Mouse (Mus musculus) neural tube, embryonic 11.5 days (tissue): Measurements from ENCODE around the gene Tmsb15b1. TPM values are rescaled to one million over a fixed set of nuclear protein-coding genes. Genes with fewer than 3 reads are reported as not detected.
"Not testable (repeated sequence)": the region's sequence is repeated elsewhere in the genome, so short reads cannot be mapped to it uniquely, and the experiment has no call there.

Experiments
- ATAC-seq: fragments of 200-750 bp; cut with Nextera tagmentation; 2 replicates; pipeline ENCODE4 v1.8.0; 2017; ENCODE audit warnings: moderate number of reproducible peaks, mild to moderate bottlenecking, moderate TSS enrichment, moderate library complexity; ENCODE audit not compliant: insufficient read depth, low FRiP score, low TSS enrichment
- DNase-seq: peaks from one replicate; pipeline ENCODE4 v3.0.0-alpha.2; 2015; ENCODE audit warnings: low spot score
- H3K27ac ChIP-seq: fragments of 300-500 bp; sonication (generic); 2 replicates; pipeline ENCODE4 v1.5.1; 2014; ENCODE audit warnings: low read depth, mild to moderate bottlenecking, low read length
- H3K27me3 ChIP-seq: fragments of 300-500 bp; sonication (generic); 2 replicates; pipeline ENCODE4 v1.6.1; 2014; ENCODE audit warnings: mild to moderate bottlenecking, low read length, mixed read lengths; ENCODE audit not compliant: control insufficient read depth, insufficient read depth
- H3K36me3 ChIP-seq: fragments of 300-500 bp; sonication (generic); 2 replicates; pipeline ENCODE4 v1.6.1; 2014; ENCODE audit warnings: mild to moderate bottlenecking, low read length, moderate library complexity, mixed read lengths; ENCODE audit not compliant: control insufficient read depth, insufficient read depth
- H3K4me1 ChIP-seq: fragments of 300-500 bp; sonication (generic); 2 replicates; pipeline ENCODE4 v1.6.1; 2014; ENCODE audit warnings: low read length, mixed read lengths; ENCODE audit not compliant: control insufficient read depth, insufficient read depth
- H3K4me2 ChIP-seq: fragments of 300-500 bp; sonication (generic); 2 replicates; pipeline ENCODE4 v1.6.1; 2014; ENCODE audit warnings: low read depth, mild to moderate bottlenecking, moderate library complexity
- H3K4me3 ChIP-seq: fragments of 300-500 bp; sonication (generic); 2 replicates; pipeline ENCODE4 v1.5.1; 2014; ENCODE audit warnings: low read depth, low read length
- H3K9ac ChIP-seq: fragments of 300-500 bp; sonication (generic); 2 replicates; pipeline ENCODE4 v1.6.1; 2014; ENCODE audit warnings: mild to moderate bottlenecking, low read length
- H3K9me3 ChIP-seq: fragments of 300-500 bp; sonication (generic); 2 replicates; pipeline ENCODE4 v1.6.1; 2016; ENCODE audit warnings: low read length; ENCODE audit not compliant: control insufficient read depth
- WGBS: fragments of 180-500 bp; shearing (Covaris S2); extraction: QIAGEN DNeasy Blood & Tissue Kit; methylation state at CpG from one replicate; pipeline ENCODE4 v1.1.7; 2014; 5-methylcytosine and 5-hydroxymethylcytosine counted together
- polyA plus RNA-seq: library from polyadenylated mRNA; unstranded; fragments of >200 nt; fragmentation: Nextera tagmentation; extraction: Ambion mirVana; gene quantifications from 2 replicates; pipeline ENCODE4 v1.2.1, GENCODE M21; 2014

Gene Tmsb15b1
- polyA plus RNA-seq, 1 experiment from 2014 or later = 22.2 TPM

DNA sequence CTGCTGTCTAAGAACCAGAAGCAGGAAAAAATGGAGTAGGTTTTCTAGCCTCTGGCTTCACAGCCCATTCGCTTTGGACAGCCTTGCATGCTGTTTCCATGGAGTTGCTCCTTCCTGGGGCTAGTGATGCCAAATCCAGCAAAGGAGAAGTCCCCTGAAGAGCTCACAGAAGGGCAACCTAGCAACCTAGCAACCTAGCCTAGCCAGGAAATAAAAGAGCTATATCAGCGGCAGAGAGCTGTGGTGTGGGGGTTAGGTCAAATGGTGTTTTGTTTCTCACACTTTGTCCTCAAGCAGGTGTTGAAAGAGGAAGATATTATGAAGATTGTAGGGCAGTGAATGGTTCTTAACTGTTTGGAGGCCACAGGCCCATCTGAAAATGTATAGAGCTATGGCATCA, 14.6 kb upstream of the Tmsb15b1 start:
- H3K4me3 ChIP-seq = no peak overlapping the region
- H3K36me3 ChIP-seq = no peaks in the 10 kb centered on the region
- no peaks in the 10 kb centered on the region for H3K4me1 ChIP-seq
- no peak overlapping the region for H3K4me2 ChIP-seq
- 0 out of 2 replicates have a peak, but pooled peaks cover 2% of the 10 kb centered on the region for H3K27me3 ChIP-seq
- ATAC-seq (no peak), DNase-seq (no peak)
- H3K9ac ChIP-seq = no peak overlapping the region
- no peak overlapping the region for H3K27ac ChIP-seq
- no peaks in the 10 kb centered on the region for H3K9me3 ChIP-seq
- WGBS = 56% methylated on average over 2 of the region's 2 CpGs

GRCm38 (mm10) chrX:136986039-136986438, 9.4 kb upstream of the Tmsb15b1 start:
- H3K9me3 ChIP-seq = no peaks in the 10 kb centered on the region
- H3K36me3 ChIP-seq = no peaks in the 10 kb centered on the region
- no peak overlapping the region for H3K9ac ChIP-seq
- H3K4me3 ChIP-seq = no peak overlapping the region
- no peak overlapping the region for H3K4me2 ChIP-seq
- no peak overlapping the region for H3K27ac ChIP-seq
- H3K4me1 ChIP-seq = no peaks in the 10 kb centered on the region
- no peak for DNase-seq
- no peak for ATAC-seq
- no peaks in the 10 kb centered on the region for H3K27me3 ChIP-seq

DNA sequence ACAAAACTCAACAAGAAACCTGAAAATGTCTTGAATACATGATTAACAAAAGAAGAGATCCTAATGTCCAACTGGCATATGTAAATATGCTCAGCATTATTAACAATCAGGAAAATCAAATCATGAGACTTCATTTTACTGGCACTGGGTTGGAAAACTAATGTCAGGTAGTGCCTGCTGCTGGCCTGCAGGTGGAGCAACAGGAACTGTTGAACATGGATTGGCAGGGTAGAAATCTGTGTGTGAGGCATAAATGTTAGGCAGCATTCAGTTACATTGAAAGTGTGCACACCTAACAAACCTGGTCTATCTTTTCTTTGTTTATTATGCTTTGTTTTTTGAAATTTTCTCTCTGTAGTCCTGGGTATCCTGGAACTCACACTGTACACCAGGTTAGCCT, 1.9 kb upstream of the Tmsb15b1 start:
- Histone ChIP-seq H3K4me2 (no peak overlapping the region), H3K36me3 (no peaks in the 10 kb centered on the region), H3K27ac (no peak overlapping the region), H3K4me3 (no peak overlapping the region), H3K4me1 (no peaks in the 10 kb centered on the region), H3K9me3 (no peaks in the 10 kb centered on the region), H3K9ac (no peak overlapping the region), H3K27me3 (no peaks in the 10 kb centered on the region)
- ATAC-seq (no peak), DNase-seq (no peak)

DNA sequence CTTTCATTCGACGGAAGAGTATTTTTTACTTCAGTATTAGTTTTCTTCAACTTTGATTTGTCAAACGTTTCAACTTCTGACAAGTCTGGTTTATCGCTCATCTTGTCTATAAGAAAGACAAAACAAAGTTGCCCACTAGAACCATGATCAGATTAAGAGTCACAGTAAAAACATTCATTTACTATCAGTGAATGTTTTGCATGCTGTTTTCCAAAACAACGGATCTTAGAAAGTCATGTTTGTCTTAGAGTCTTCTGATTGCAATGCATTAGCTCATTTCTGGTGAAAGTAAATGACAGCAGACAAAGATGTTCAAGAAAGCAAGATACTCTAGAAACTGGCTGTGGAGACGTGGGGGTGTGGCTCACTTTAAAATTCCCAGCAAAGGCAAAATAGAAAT, 1.3 kb downstream of the Tmsb15b1 start, which contains the start of gene Tmsb15b2:
Gene Tmsb15b2 (minus strand): TSS at position 101 of the 400 bp plus-strand sequence.
- 84% methylated on average over 6 of the region's 6 CpGs for WGBS
- not testable (repeated sequence) for ATAC-seq, H3K9ac ChIP-seq, H3K9me3 ChIP-seq, H3K27me3 ChIP-seq, H3K27ac ChIP-seq, DNase-seq, H3K4me1 ChIP-seq, H3K36me3 ChIP-seq
- peak within 1 kb of the TSS; percentile 41 for H3K4me2 ChIP-seq
- peak within 1 kb of the TSS; percentile 34 for H3K4me3 ChIP-seq

DNA sequence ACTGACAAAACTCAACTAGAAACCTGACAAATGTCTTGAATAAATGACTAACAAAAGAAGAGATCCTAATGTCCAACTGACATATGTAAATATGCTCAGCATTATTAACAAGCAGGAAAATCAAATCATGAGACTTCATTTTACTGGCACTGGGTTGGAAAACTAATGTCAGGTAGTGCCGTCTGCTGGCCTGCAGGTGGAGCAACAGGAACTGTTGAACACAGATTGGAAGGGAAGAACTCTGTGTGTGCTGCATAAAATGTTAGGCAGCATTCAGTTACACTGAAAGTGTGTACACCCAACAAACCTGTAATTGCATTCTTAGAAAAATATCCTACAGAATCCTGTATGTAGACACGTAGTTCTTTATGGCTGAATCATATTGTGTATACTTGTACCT, 17.0 kb downstream of the Tmsb15b1 start:
- Histone ChIP-seq H3K4me2 (no peak overlapping the region), H3K9me3 (no peaks in the 10 kb centered on the region), H3K4me1 (no peaks in the 10 kb centered on the region), H3K36me3 (no peaks in the 10 kb centered on the region), H3K4me3 (no peak overlapping the region), H3K27ac (no peak overlapping the region), H3K9ac (no peak overlapping the region), H3K27me3 (no peaks in the 10 kb centered on the region)
- 23% methylated on average over 2 of the region's 2 CpGs for WGBS
- no peak for ATAC-seq
- DNase-seq = no peak

GRCm38 (mm10) chrX:136958300-136958699, 18.4 kb downstream of the Tmsb15b1 start:
- not testable (repeated sequence) for DNase-seq, H3K36me3 ChIP-seq, H3K4me1 ChIP-seq, H3K27ac ChIP-seq, H3K9me3 ChIP-seq, H3K27me3 ChIP-seq, H3K4me2 ChIP-seq, H3K9ac ChIP-seq, H3K4me3 ChIP-seq
- WGBS = 64% methylated on average over 5 of the region's 5 CpGs
- 0 out of 2 replicates have a peak, but pooled peaks have one; percentile 32 for ATAC-seq

GRCm38 (mm10) chrX:136957583-136958279, 18.9 kb downstream of the Tmsb15b1 start:
- not testable (repeated sequence) for H3K27me3 ChIP-seq, H3K27ac ChIP-seq, H3K36me3 ChIP-seq, H3K4me1 ChIP-seq, H3K9me3 ChIP-seq, H3K4me3 ChIP-seq, H3K9ac ChIP-seq
- H3K4me2 ChIP-seq = peak overlapping the region; percentile 41
- DNase-seq = peak; percentile 64
- WGBS = 31% methylated on average over 13 of the region's 13 CpGs
- peak; percentile 99 for ATAC-seq

DNA sequence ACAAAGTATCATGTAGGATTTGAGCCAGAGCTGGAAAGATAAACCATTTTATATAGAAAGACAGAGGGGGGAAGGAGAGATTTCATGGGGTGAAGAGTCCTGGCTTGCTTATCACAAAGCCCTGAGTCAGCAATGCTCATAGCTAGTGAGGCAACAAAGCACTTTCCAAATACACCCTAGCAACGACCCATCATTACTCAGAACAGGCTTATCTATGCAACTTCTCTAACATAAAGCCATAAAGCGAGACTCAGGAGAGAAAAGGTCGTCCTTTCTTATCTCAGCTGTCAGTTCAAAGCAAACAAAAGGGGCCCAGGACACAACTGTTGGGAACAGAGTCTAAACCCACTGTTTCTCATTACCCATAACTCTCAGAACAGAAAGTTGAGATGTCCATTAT, 38.7 kb downstream of the Tmsb15b1 start:
- no peak overlapping the region for H3K27ac ChIP-seq
- no peaks in the 10 kb centered on the region for H3K27me3 ChIP-seq
- no peaks in the 10 kb centered on the region for H3K9me3 ChIP-seq
- 45% methylated on average over 3 of the region's 3 CpGs for WGBS
- no peak overlapping the region for H3K9ac ChIP-seq
- ATAC-seq (no peak), DNase-seq (no peak)
- no peak overlapping the region for H3K4me3 ChIP-seq
- no peaks in the 10 kb centered on the region for H3K36me3 ChIP-seq
- H3K4me1 ChIP-seq = no peaks in the 10 kb centered on the region
- H3K4me2 ChIP-seq = no peak overlapping the region

GRCm38 (mm10) chrX:136927031-136927430, 49.6 kb downstream of the Tmsb15b1 start, which contains the start of gene H2bfm:
Gene H2bfm (plus strand): TSS chrX:136927325.
- Histone ChIP-seq H3K4me1 (no peaks in the 10 kb centered on the region), H3K36me3 (no peaks in the 10 kb centered on the region), H3K27me3 (no peaks in the 10 kb centered on the region), H3K4me3 (no peak within 1 kb of the TSS), H3K4me2 (no peak within 1 kb of the TSS), H3K27ac (no peak within 1 kb of the TSS), H3K9ac (no peak within 1 kb of the TSS), H3K9me3 (no peaks in the 10 kb centered on the region)
- WGBS = 92% methylated on average over 14 of the region's 14 CpGs
- no peak for DNase-seq
- ATAC-seq = no peak
